Mouse (Mus musculus): ENCODE measurements around the gene 1110059G10Rik.
A peak's percentile ranks its signal among the peaks of the same experiment; 100 is the strongest.

The 1110059G10Rik gene

GRCm38 (mm10) chr9:122950643-122951475, at the start of gene 1110059G10Rik, which contains the start of gene Kif15:
Gene 1110059G10Rik, minus strand, starts transcription at chr9:122951000.
Gene Kif15, plus strand, starts transcription at chr9:122951046.
- DNase-seq (ENCODE audit: low spot score): peak; percentile 74

GRCm38 (mm10) chr9:122999193-122999586, 48.4 kb upstream of the 1110059G10Rik start:
- DNase-seq (ENCODE audit: low spot score): no peak

- DNase-seq (ENCODE audit: low spot score): no peak
Observed at GRCm38 (mm10) chr9:122998406-122999192, 47.8 kb upstream of the 1110059G10Rik start.

- DNase-seq (ENCODE audit: low spot score): no peak
Observed at GRCm38 (mm10) chr9:122928915-122929314, 21.9 kb downstream of the 1110059G10Rik start.

GRCm38 (mm10) chr9:122922936-122923381, 27.8 kb downstream of the 1110059G10Rik start, which contains the start of gene Zfp105:
Gene Zfp105, plus strand, starts transcription at chr9:122923072.
- peak; percentile 18 for DNase-seq (ENCODE audit: low spot score)

GRCm38 (mm10) chr9:122922436-122922835, 28.4 kb downstream of the 1110059G10Rik start:
- no peak for DNase-seq (ENCODE audit: low spot score)

GRCm38 (mm10) chr9:122902717-122903535, 47.9 kb downstream of the 1110059G10Rik start:
- no peak for DNase-seq (ENCODE audit: low spot score)

- DNase-seq (ENCODE audit: low spot score): no peak
Observed at GRCm38 (mm10) chr9:122901047-122901446, 49.8 kb downstream of the 1110059G10Rik start.
